Mouse (Mus musculus): ENCODE measurements around the gene Sult1c2. TPM values are rescaled to one million over a fixed set of nuclear protein-coding genes. Genes with fewer than 3 reads are reported as not detected.
"Not testable (repeated sequence)": the region's sequence is repeated elsewhere in the genome, so short reads cannot be mapped to it uniquely, and the experiment has no call there.

Gene Sult1c2
- polyA plus RNA-seq (2012) = not detected in 2 replicates

DNA sequence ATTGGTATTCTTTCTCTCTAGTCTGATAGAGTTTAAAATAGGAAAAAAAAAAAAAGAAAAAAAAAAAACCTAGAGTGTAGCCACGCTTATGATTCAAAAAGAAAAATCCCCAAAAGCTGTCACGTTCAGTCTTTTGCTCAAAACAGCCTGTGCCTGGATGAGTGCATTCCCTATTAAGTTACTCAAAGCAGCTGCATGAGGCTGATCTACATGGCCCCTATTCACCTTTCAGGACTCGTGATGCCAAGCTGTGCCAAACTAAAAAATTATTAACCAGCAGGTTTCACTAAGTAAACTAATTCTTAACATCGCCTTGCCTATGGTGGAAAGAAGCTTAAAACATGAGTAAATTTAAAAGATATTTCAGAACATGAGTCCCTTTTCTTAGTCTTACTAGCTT lies at the start of gene Sult1c2:
Sult1c2 (minus strand) TSS at position 134 of the 400 bp plus-strand sequence.
- Histone ChIP-seq H3K9me3 (ENCODE audit: control insufficient read depth, low read length) (no peaks in the 10 kb centered on the region; the same call in 1 of the 2 replicates), H3K36me3 (ENCODE audit: control insufficient read depth) (no peaks in the 10 kb centered on the region), H3K27me3 (ENCODE audit: control insufficient read depth) (no peaks in the 10 kb centered on the region), H3K4me3 (replicated peaks) (no peak within 1 kb of the TSS), H3K4me1 (ENCODE audit: control insufficient read depth) (no peaks in the 10 kb centered on the region)
- TF ChIP-seq GATA1 (IDR thresholded peaks at IDR 0.05; ENCODE audit: low read length) = no peak
- no peak for TF ChIP-seq TAL1 (IDR thresholded peaks at IDR 0.05; ENCODE audit: low read length)

DNA sequence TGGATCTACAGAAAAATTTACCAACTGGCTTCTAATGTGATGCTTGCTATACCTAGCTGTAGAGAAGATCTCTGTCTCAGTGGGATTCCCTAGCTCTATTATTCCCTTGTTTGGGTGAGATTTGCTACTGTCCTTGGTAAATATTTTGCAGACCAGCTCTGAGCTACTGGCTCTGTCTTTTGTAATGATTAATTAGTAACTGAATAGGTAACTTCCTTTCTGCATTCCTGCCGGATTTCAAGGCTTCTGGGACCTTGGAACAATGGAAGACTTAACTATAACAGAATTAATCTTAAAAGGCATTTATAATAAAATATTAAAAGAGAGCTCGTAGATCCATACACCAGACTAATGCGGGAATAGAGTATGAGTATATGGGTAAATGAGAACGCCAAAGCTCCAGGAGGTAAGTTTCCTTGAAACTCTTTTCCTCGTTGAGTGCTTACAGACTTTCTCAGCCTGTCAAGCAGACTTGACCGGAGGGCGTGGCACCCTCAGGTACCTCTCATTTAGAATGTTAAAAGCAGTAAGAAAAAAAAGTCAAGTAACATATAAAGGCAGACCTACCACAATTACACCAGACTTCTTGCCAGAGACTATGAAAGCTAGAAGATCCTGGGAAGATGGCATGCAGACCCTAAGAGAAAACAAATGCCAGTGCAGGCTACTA lies 33.0 kb upstream of the Sult1c2 start:
- peaks cover 29% of the 10 kb centered on the region for H3K9me3 ChIP-seq (ENCODE audit: control insufficient read depth, low read length)
- not testable (repeated sequence) for H3K4me1 ChIP-seq (ENCODE audit: control insufficient read depth); H3K36me3 ChIP-seq (ENCODE audit: control insufficient read depth); H3K27me3 ChIP-seq (ENCODE audit: control insufficient read depth); H3K4me3 ChIP-seq (replicated peaks)

DNA sequence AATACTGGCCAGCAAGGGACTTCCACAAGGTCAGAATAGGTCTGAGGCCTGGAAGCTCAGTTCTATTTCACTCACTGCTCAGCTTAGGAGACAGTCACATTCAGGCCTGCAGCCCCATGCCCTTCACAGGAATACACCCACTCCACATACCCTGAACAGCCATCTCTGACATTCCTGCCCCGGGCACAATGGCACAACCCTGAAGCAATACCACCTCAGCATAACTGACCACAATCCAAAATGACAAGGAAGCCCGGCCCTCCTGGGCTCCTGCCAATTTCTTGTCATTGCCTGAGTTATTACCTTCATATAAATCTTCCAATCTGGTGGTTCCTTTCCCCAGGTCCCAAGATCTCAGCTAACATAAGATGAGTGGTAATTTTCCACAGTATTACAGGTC lies 28.3 kb upstream of the Sult1c2 start:
- no peaks in the 10 kb centered on the region for H3K4me1 ChIP-seq (ENCODE audit: control insufficient read depth)
- no peaks in the 10 kb centered on the region for H3K27me3 ChIP-seq (ENCODE audit: control insufficient read depth)
- TF ChIP-seq GATA1 (IDR thresholded peaks at IDR 0.05; ENCODE audit: low read length) (no peak), TAL1 (IDR thresholded peaks at IDR 0.05; ENCODE audit: low read length) (no peak)
- no peak overlapping the region for H3K4me3 ChIP-seq (replicated peaks)
- H3K36me3 ChIP-seq (ENCODE audit: control insufficient read depth) = no peaks in the 10 kb centered on the region
- peaks cover 10% of the 10 kb centered on the region for H3K9me3 ChIP-seq (ENCODE audit: control insufficient read depth, low read length)

DNA sequence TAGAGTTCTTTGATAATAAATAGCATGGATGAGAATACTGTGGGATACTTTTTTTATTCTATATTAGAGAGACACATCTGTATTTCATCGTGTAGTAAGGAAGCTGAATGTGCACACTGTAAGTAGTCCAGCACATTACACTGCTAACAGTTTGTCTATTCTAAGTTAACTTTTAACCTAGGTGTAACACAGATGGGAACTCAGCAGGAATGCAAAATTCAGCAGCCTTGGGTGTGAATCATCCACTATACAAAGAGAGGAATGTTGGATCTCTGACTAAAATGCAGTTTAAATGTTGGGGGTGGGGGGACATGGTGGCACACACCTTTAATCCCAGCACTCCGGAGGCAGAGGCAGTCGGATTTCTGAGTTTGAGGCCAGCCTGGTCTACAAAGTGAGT lies 26.1 kb upstream of the Sult1c2 start:
- Histone ChIP-seq H3K9me3 (ENCODE audit: control insufficient read depth, low read length) (peaks cover 9% of the 10 kb centered on the region), H3K27me3 (ENCODE audit: control insufficient read depth) (no peaks in the 10 kb centered on the region), H3K4me3 (replicated peaks) (no peak overlapping the region), H3K36me3 (ENCODE audit: control insufficient read depth) (no peaks in the 10 kb centered on the region), H3K4me1 (ENCODE audit: control insufficient read depth) (no peaks in the 10 kb centered on the region)
- TF ChIP-seq TAL1 (IDR thresholded peaks at IDR 0.05; ENCODE audit: low read length) (no peak), GATA1 (IDR thresholded peaks at IDR 0.05; ENCODE audit: low read length) (no peak)

DNA sequence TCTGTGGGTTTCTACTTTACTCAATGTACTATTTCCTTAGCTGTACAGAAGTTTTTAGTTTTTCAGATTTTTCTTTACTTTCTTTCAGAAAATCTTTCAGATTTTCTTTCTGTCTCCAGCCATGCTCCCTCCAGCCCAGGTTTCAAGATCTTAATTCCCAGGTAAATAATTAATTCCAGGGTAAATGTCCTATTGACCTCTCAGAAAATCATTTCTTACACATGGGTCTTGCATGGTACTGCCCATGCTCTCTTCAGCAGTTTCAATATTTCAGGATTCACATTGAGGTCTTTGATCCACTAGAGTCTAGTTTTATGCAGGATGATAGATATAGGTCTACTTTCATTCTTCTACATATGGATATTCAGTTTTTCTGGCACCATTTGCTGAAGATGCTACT lies 23.8 kb upstream of the Sult1c2 start:
- Histone ChIP-seq H3K27me3 (ENCODE audit: control insufficient read depth) (no peaks in the 10 kb centered on the region), H3K9me3 (ENCODE audit: control insufficient read depth, low read length) (peaks cover 2% of the 10 kb centered on the region; the same call in 1 of the 2 replicates), H3K36me3 (ENCODE audit: control insufficient read depth) (no peaks in the 10 kb centered on the region), H3K4me3 (replicated peaks) (no peak overlapping the region), H3K4me1 (ENCODE audit: control insufficient read depth) (no peaks in the 10 kb centered on the region)
- no peak for TF ChIP-seq TAL1 (IDR thresholded peaks at IDR 0.05; ENCODE audit: low read length)

DNA sequence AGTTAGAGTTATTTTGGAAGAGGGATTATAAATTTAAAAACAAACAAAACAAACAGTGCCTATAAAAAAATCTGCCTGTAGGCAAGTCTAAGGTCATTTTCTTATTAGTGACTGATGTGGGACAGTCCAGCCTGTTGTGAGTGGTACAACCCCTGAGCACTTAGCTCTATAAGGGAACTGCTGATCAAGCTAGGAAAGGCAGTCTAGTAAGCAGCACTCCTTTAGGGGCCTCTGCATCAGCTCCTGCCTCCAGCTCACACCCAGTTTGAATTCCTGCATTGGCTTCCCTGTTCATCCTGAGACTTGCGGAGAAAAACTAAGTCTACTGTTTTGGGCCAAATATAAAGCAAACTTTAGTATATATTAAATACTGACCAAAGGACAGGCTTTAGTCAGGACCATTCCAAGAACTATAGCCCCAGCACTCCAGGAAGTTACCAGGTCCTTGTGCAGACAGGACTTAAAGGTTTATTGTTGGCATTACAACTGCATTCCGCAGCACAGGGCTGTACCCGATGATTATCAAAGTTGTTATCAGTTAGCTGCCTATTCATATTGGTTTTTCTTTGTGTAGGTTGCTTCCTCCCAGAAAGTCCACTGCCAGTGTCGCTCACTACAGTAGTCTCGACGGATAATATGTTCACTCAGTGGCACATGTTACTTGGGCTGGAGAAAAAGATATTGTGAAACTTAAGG lies 19.3 kb upstream of the Sult1c2 start:
- Histone ChIP-seq H3K27me3 (ENCODE audit: control insufficient read depth) (no peaks in the 10 kb centered on the region), H3K4me1 (ENCODE audit: control insufficient read depth) (no peaks in the 10 kb centered on the region), H3K36me3 (ENCODE audit: control insufficient read depth) (no peaks in the 10 kb centered on the region), H3K4me3 (replicated peaks) (no peak overlapping the region), H3K9me3 (ENCODE audit: control insufficient read depth, low read length) (no peaks in the 10 kb centered on the region)
- no peak for TF ChIP-seq TAL1 (IDR thresholded peaks at IDR 0.05; ENCODE audit: low read length)
- no peak for TF ChIP-seq GATA1 (IDR thresholded peaks at IDR 0.05; ENCODE audit: low read length)

DNA sequence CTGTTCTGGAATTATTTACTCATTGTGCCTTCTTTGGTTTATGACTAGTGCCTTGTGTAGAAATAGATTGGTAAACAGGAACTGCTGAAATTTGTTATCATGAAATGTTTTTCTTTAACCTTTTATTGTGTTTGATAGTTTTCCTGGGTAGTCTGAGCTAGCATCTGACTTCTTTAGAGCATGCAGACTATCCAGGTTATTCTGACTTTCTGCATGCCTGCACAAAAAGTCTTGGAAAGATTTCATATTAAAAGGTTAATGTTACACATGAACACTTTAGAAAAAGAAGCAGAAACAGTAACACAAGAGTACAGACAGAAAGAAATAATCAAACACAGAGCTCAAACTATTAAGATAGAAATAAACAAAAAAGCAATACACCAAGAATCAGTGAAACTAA lies 14.4 kb upstream of the Sult1c2 start:
- Histone ChIP-seq H3K4me1 (ENCODE audit: control insufficient read depth) (no peaks in the 10 kb centered on the region), H3K9me3 (ENCODE audit: control insufficient read depth, low read length) (no peaks in the 10 kb centered on the region), H3K36me3 (ENCODE audit: control insufficient read depth) (no peaks in the 10 kb centered on the region), H3K4me3 (replicated peaks) (no peak overlapping the region), H3K27me3 (ENCODE audit: control insufficient read depth) (no peaks in the 10 kb centered on the region)
- TF ChIP-seq GATA1 (IDR thresholded peaks at IDR 0.05; ENCODE audit: low read length) (no peak), TAL1 (IDR thresholded peaks at IDR 0.05; ENCODE audit: low read length) (no peak)

DNA sequence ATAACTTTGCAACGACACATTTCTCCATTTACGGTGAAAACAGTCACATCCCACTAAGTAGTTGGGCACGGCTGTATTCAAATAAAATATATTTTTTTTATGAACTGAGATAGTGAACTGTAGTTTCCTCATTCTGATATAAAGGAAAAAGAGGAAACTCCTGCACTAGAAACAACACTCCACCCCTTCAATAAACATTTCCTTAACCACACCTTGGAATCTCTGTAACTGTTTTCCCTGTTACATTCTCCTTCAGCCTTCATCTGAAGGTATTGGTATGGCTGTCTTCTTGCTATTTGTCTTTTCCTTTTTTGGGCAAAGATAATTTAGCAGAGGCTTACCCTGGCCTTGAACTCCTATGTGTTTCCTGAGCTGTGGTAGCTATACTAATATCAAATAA lies 8.9 kb upstream of the Sult1c2 start:
- Histone ChIP-seq H3K4me3 (replicated peaks) (no peak overlapping the region), H3K27me3 (ENCODE audit: control insufficient read depth) (no peaks in the 10 kb centered on the region), H3K9me3 (ENCODE audit: control insufficient read depth, low read length) (0 out of 2 replicates have a peak, but pooled peaks cover 2% of the 10 kb centered on the region), H3K4me1 (ENCODE audit: control insufficient read depth) (no peaks in the 10 kb centered on the region), H3K36me3 (ENCODE audit: control insufficient read depth) (no peaks in the 10 kb centered on the region)
- no peak for TF ChIP-seq GATA1 (IDR thresholded peaks at IDR 0.05; ENCODE audit: low read length)

DNA sequence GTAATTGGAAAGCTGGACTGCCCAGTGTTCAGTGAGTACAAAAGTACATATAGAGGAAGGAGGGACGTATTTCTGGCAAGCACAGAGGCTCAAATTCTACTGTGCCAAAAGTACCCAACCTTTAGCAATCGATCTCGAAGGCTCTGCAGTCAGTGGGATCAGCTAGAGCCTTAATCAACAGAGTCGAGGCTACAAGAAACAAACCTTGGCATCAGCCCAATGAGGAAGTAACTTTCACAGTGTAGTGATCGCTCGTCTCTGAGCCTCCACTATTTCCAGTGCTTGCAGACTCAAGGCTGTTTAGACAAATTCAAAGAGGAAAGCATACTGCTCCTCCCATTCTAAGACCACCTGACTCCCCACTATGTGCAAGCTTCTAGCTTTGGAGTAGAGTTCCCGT lies 343 bp downstream of the Sult1c2 start:
- no peaks in the 10 kb centered on the region for H3K36me3 ChIP-seq (ENCODE audit: control insufficient read depth)
- TF ChIP-seq TAL1 (IDR thresholded peaks at IDR 0.05; ENCODE audit: low read length) (no peak), GATA1 (IDR thresholded peaks at IDR 0.05; ENCODE audit: low read length) (no peak)
- H3K9me3 ChIP-seq (ENCODE audit: control insufficient read depth, low read length) = no peaks in the 10 kb centered on the region; the same call in 1 of the 2 replicates
- no peaks in the 10 kb centered on the region for H3K27me3 ChIP-seq (ENCODE audit: control insufficient read depth)
- no peaks in the 10 kb centered on the region for H3K4me1 ChIP-seq (ENCODE audit: control insufficient read depth)
- no peak overlapping the region for H3K4me3 ChIP-seq (replicated peaks)

All from erythroblast, embryonic 14.5 days (primary cell).